Mouse (Mus musculus) spleen, adult 2 months (tissue): ENCODE measurements around the gene Adck1. TPM values are rescaled to one million over a fixed set of nuclear protein-coding genes. Genes with fewer than 3 reads are reported as not detected.
A peak's percentile ranks its signal among the peaks of the same experiment; 100 is the strongest.

Source experiments
- DNase-seq, 2 experiments: peaks; one replicate each; pipeline versions ENCODE4 v3.0.0 to v3.0.0-alpha.2; 2012 to 2021; ENCODE audit warnings: low spot score in 2 of 2, low read depth in 1 of 2
- H3K27ac ChIP-seq: fragments of 200-500 bp; 2 replicates; pipeline ENCODE4 v1.5.1; 2012; ENCODE audit warnings: low read length, inconsistent platforms; ENCODE audit not compliant: insufficient read depth
- H3K27me3 ChIP-seq: fragments of 200-500 bp; 2 replicates; pipeline ENCODE4 v1.6.1; 2012; ENCODE audit warnings: mild to moderate bottlenecking, moderate library complexity, low read length, inconsistent platforms; ENCODE audit not compliant: control insufficient read depth, insufficient read depth
- H3K36me3 ChIP-seq: fragments of 200-500 bp; 2 replicates; pipeline ENCODE4 v1.6.1; 2012; ENCODE audit warnings: mild to moderate bottlenecking, low read length, inconsistent platforms; ENCODE audit not compliant: control insufficient read depth, insufficient read depth
- H3K4me1 ChIP-seq: fragments of 200-500 bp; 2 replicates; pipeline ENCODE4 v1.6.1; 2011; ENCODE audit warnings: inconsistent platforms; ENCODE audit not compliant: control insufficient read depth, insufficient read depth, insufficient read length
- H3K4me3 ChIP-seq: fragments of 200-500 bp; 2 replicates; pipeline ENCODE4 v1.5.1; 2011; ENCODE audit warnings: mild to moderate bottlenecking, inconsistent platforms; ENCODE audit not compliant: insufficient read depth, insufficient read length; ENCODE audit errors: extremely low read depth
- CTCF ChIP-seq: fragments of 200-500 bp; IDR thresholded peaks from 2 replicates; pipeline ENCODE4 v1.5.1; 2011; ENCODE audit warnings: mild to moderate bottlenecking, inconsistent platforms; ENCODE audit not compliant: insufficient read depth, insufficient read length, insufficient replicate concordance; ENCODE audit errors: extremely low read depth
- POLR2A ChIP-seq: fragments of 200-500 bp; IDR thresholded peaks from 2 replicates; pipeline ENCODE4 v1.6.1; 2011; ENCODE audit warnings: low read depth, low read length, inconsistent platforms
- WGBS: fragments of 180-500 bp; shearing (Covaris S2); methylation state at CpG from one replicate; pipeline ENCODE4 v1.1.7; 2018; 5-methylcytosine and 5-hydroxymethylcytosine counted together
- polyA plus RNA-seq: library from polyadenylated mRNA; depleted of rRNA; stranded (reverse); fragments of >200 nt; gene quantifications from 2 replicates; pipeline ENCODE4 v1.2.3, GENCODE M21; 2012

Adck1 gene
- polyA plus RNA-seq, 1 experiment = 15.6 TPM

GRCm38 (mm10) chr12:88419912-88420621, 59.7 kb downstream of the Adck1 start:
- no peak for DNase-seq
- Histone ChIP-seq H3K4me1 (no peaks in the 10 kb centered on the region), H3K27ac (no peak overlapping the region), H3K4me3 (no peak overlapping the region), H3K36me3 (no peaks in the 10 kb centered on the region), H3K27me3 (no peaks in the 10 kb centered on the region)
- TF ChIP-seq CTCF (no peak), POLR2A (no peak)
- 93% methylated on average over 12 of the region's 12 CpGs for WGBS

GRCm38 (mm10) chr12:88426926-88427325, 66.6 kb downstream of the Adck1 start:
- Histone ChIP-seq H3K36me3 (no peaks in the 10 kb centered on the region; the same call in 1 of the 2 replicates), H3K4me3 (no peak overlapping the region), H3K27ac (no peak overlapping the region), H3K27me3 (no peaks in the 10 kb centered on the region), H3K4me1 (no peaks in the 10 kb centered on the region)
- TF ChIP-seq POLR2A (no peak), CTCF (no peak)
- WGBS = 88% methylated on average over 3 of the region's 3 CpGs
- no peak for DNase-seq

GRCm38 (mm10) chr12:88428735-88429134, 68.4 kb downstream of the Adck1 start:
- Histone ChIP-seq H3K4me1 (no peaks in the 10 kb centered on the region), H3K4me3 (no peak overlapping the region), H3K27ac (no peak overlapping the region), H3K27me3 (no peaks in the 10 kb centered on the region), H3K36me3 (no peaks in the 10 kb centered on the region; the same call in 1 of the 2 replicates)
- TF ChIP-seq POLR2A (no peak), CTCF (no peak)
- DNase-seq = no peak
- WGBS = 67% methylated on average over 2 of the region's 2 CpGs

GRCm38 (mm10) chr12:88432277-88432676, 71.9 kb downstream of the Adck1 start:
- Histone ChIP-seq H3K4me3 (no peak overlapping the region), H3K27ac (no peak overlapping the region), H3K36me3 (no peaks in the 10 kb centered on the region; the same call in 1 of the 2 replicates), H3K4me1 (peaks cover 1% of the 10 kb centered on the region; the same call in 1 of the 2 replicates), H3K27me3 (no peaks in the 10 kb centered on the region)
- DNase-seq = no peak
- WGBS = 81% methylated on average over 4 of the region's 4 CpGs
- no peak for TF ChIP-seq CTCF
- no peak for TF ChIP-seq POLR2A

GRCm38 (mm10) chr12:88433171-88433570, 72.8 kb downstream of the Adck1 start:
- no peak for DNase-seq
- WGBS = 96% methylated on average over 7 of the region's 7 CpGs
- H3K36me3 ChIP-seq = no peaks in the 10 kb centered on the region; the same call in 1 of the 2 replicates

GRCm38 (mm10) chr12:88436962-88437750, 76.8 kb downstream of the Adck1 start:
- Histone ChIP-seq H3K27ac (no peak overlapping the region), H3K4me3 (no peak overlapping the region), H3K4me1 (peaks cover 2% of the 10 kb centered on the region; the same call in 1 of the 2 replicates), H3K36me3 (peaks cover 4% of the 10 kb centered on the region), H3K27me3 (no peaks in the 10 kb centered on the region)
- 28% methylated on average over 15 of the region's 15 CpGs for WGBS
- TF ChIP-seq POLR2A (no peak), CTCF (no peak)
- DNase-seq = peak in 1 of 2 experiments; percentile 4

More at GRCm38 (mm10) chr12:88433171-88433570, 72.8 kb downstream of the Adck1 start:
- H3K4me1 ChIP-seq = peaks cover 2% of the 10 kb centered on the region; the same call in 1 of the 2 replicates
- no peak for TF ChIP-seq POLR2A
- TF ChIP-seq CTCF = no peak
- H3K4me3 ChIP-seq = no peak overlapping the region
- no peak overlapping the region for H3K27ac ChIP-seq
- H3K27me3 ChIP-seq = no peaks in the 10 kb centered on the region
